Mouse (Mus musculus) midbrain, embryonic 13.5 days (tissue): Measurements from ENCODE around the gene Cd53. TPM values are rescaled to one million over a fixed set of nuclear protein-coding genes. Genes with fewer than 3 reads are reported as not detected.
A peak's percentile ranks its signal among the peaks of the same experiment; 100 is the strongest.

Experiments
- ATAC-seq: fragments of 200-750 bp; cut with Nextera tagmentation; 2 replicates; pipeline ENCODE4 v1.8.0; 2017; ENCODE audit warnings: mild to moderate bottlenecking, moderate TSS enrichment, moderate library complexity
- H3K27ac ChIP-seq: fragments of 300-500 bp; sonication (generic); 2 replicates; pipeline ENCODE4 v1.5.1; 2015; ENCODE audit warnings: inconsistent platforms, mild to moderate bottlenecking, moderate library complexity
- H3K27me3 ChIP-seq: fragments of 300-500 bp; sonication (generic); 2 replicates; pipeline ENCODE4 v1.6.1; 2015; ENCODE audit warnings: mild to moderate bottlenecking, inconsistent platforms
- H3K36me3 ChIP-seq: fragments of 300-500 bp; sonication (generic); 2 replicates; pipeline ENCODE4 v1.6.1; 2015; ENCODE audit warnings: mild to moderate bottlenecking, inconsistent platforms
- H3K4me1 ChIP-seq: fragments of 300-500 bp; sonication (generic); replicated peaks from 2 replicates; pipeline ENCODE4 v1.6.1; 2015; ENCODE audit warnings: inconsistent platforms
- H3K4me2 ChIP-seq: fragments of 300-500 bp; sonication (generic); replicated peaks from 2 replicates; pipeline ENCODE4 v1.6.1; 2015; ENCODE audit warnings: moderate library complexity, mild to moderate bottlenecking, inconsistent platforms
- H3K4me3 ChIP-seq: fragments of 300-500 bp; sonication (generic); replicated peaks from 2 replicates; pipeline ENCODE4 v1.5.1; 2015; ENCODE audit warnings: mild to moderate bottlenecking, inconsistent platforms
- H3K9ac ChIP-seq: fragments of 300-500 bp; sonication (generic); replicated peaks from 2 replicates; pipeline ENCODE4 v1.6.1; 2015; ENCODE audit warnings: mild to moderate bottlenecking, inconsistent platforms
- H3K9me3 ChIP-seq: fragments of 300-500 bp; sonication (generic); 2 replicates; pipeline ENCODE4 v1.6.1; 2016; ENCODE audit warnings: mild to moderate bottlenecking, inconsistent platforms
- WGBS: fragments of 180-500 bp; shearing (Covaris S2); methylation state at CpG from one replicate; pipeline ENCODE4 v1.1.7; 2015; 5-methylcytosine and 5-hydroxymethylcytosine counted together
- polyA plus RNA-seq: library from polyadenylated mRNA; unstranded; fragments of >200 nt; fragmentation: Nextera tagmentation; extraction: Ambion mirVana; gene quantifications from 2 replicates; pipeline ENCODE4 v1.2.1, GENCODE M21; 2015

The Cd53 gene
- polyA plus RNA-seq, 1 experiment from 2014 or later: 3.8 TPM

- H3K9me3 ChIP-seq: peaks cover 1% of the 10 kb centered on the region; the same call in 1 of the 2 replicates
- H3K36me3 ChIP-seq: no peaks in the 10 kb centered on the region
- H3K4me1 ChIP-seq: peaks cover 3% of the 10 kb centered on the region; the same call in 1 of the 2 replicates
- 1% methylated on average over 31 of the region's 31 CpGs for WGBS
- ATAC-seq: peak; percentile 99
- H3K9ac ChIP-seq: peak overlapping the region; percentile 65
- H3K4me2 ChIP-seq: peak overlapping the region; percentile 63
- peak overlapping the region; percentile 64 for H3K4me3 ChIP-seq
- H3K27ac ChIP-seq: peak overlapping the region; percentile 90
- H3K27me3 ChIP-seq: peaks cover 9% of the 10 kb centered on the region
Measured at GRCm38 (mm10) chr3:106721397-106722027, 68.4 kb downstream of the Cd53 start.

Other genes starting within 250 kb of the Cd53 start
- gene Dram2, start 242.4 kb downstream of the Cd53 start, polyA plus RNA-seq: 56.2 and 58.5 TPM in 2 replicates
- gene Cept1, start 242.3 kb downstream of the Cd53 start, polyA plus RNA-seq: 38.0 and 39.3 TPM in 2 replicates
- 21.6 and 24.4 TPM in 2 replicates for gene Lrif1, start 105.2 kb downstream of the Cd53 start, polyA plus RNA-seq
- not detected in 2 replicates for gene Olfr266, start 36.1 kb upstream of the Cd53 start, polyA plus RNA-seq
- 10.1 and 12.5 TPM in 2 replicates for gene Kcna3, start 246.0 kb upstream of the Cd53 start, polyA plus RNA-seq